Mouse (Mus musculus): ENCODE measurements around the gene Ccdc146.
"Not testable (repeated sequence)": the region's sequence is repeated elsewhere in the genome, so short reads cannot be mapped to it uniquely, and the experiment has no call there.

Ccdc146 gene

DNA sequence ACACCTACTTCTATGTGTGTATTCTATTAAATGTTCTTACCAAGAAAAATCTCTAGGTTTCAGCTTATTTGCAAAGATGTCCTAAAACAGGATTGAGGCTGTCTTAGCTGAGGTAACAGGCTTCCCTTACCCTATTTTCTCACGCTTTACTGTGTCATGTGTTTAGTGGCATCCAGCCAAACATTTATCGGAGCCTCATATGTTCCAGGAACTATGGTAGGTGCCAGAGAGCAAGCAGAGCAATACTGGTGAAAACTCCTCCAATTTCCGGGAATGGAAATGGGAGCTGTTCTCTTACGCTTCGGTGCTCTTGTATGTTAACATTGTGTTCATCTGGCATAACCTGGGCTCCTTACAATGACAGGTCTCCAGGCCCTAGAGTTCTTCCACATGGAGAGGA is 92.8 kb downstream of the Ccdc146 start:
- no peak for DNase-seq (ENCODE audit: low spot score in 2 of 2)

DNA sequence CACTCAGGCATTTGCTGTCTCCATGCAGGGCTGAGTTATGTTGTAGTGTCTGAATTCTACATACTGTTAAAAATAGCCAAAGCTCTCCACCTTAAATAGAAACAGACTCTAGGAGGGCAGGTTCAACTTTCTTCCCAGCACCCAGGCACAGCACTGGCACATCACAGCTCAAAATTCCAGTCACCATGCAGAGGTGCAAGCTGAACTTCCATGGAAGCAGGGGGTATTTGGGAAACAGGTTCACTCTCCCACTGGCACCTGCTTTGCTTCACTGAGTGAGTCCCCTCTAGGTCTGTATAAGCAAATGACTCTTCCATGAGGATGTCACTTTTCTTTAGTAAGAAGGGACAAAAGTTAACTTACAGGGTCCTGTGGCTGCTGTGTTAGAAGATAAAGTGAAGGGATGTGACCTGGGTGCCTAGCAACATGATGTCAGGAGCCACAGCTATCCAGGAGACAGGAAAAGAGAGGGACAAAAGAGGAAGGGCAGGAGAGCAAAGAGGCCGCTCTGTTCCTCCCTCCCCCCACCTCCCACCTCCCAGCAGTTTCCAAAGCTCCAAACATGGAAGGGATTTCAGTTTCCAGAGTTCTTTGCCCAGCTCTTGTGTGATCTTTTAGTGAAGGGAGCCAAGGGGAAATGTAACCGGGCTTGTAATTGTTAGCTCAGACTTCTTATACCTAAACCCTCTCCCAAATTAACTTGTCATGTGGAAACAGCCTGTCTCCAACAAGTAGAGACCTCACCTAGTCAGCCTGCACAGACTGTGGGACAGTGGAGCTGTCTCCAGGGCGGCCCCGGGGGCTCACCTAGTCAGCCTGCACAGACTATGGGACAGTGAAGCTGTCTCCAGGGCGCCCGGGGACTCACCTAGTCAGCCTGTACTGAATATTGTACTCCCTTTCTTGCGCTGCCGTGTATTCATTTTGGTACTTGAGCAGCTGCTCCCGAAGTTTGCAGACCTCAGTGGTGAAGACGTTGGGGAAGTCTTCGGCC is 94.5 kb downstream of the Ccdc146 start:
- DNase-seq (ENCODE audit: low spot score in 2 of 2): no peak

DNA sequence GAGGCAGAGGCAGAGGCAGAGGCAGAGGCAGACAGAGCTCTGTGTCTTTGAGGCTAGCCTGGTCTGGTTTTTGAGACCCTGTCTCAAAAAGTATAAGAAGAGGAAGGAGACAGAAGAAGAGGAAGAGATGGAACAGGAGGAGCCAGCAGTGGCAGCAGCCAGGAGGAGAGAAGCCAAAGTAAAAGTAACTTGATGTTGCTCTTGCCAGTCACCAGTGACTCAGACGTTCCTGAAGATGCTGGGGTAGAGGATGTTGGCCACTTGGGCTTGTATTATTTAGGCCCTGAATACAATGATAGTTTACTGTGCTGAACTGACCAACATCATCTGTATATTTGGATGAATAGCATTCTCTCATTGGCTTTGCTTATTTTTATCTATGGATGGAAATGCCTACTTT is 95.9 kb downstream of the Ccdc146 start:
- no peak for DNase-seq (ENCODE audit: low spot score in 2 of 2)

DNA sequence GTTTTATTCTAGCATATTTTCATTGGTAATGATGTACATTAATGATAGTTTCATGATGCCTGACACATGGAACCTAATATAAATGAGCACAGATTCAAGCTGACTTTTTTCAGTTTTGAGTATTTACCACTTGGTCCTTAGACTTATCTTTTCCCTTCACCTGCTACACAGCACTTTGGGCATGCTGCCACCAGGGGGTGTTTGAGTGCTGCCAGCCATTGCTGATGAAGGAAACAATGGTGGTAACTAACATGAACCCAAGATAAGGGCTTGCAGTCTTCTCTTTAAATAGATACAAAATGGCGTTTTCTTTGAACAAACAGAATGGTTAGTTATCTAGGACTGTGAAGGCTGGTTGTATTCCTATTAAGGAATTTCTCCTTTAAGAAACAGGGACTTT is 98.0 kb downstream of the Ccdc146 start:
- peak; percentile 47 to 81 for DNase-seq (ENCODE audit: low spot score in 2 of 2)

DNA sequence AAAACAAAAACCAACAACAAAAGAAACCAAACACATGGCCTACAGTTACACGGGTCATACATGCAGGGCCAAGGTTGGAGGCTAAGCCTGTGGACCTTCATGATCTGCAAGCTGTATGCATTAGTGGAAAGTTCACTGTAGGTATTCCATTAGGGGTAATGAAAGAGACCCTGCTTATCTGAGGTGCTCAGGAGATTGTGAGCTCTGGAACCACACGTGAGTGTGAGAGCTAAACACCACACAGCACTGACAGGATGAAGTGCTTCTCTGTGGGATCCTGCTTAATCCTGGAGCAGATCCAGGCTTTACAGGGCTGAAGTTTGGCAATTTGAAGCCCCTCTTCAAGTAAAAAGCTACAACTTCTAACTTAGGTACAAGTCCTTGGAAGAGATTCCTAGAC is 104.3 kb downstream of the Ccdc146 start:
- no peak for DNase-seq (ENCODE audit: low spot score in 2 of 2)

DNA sequence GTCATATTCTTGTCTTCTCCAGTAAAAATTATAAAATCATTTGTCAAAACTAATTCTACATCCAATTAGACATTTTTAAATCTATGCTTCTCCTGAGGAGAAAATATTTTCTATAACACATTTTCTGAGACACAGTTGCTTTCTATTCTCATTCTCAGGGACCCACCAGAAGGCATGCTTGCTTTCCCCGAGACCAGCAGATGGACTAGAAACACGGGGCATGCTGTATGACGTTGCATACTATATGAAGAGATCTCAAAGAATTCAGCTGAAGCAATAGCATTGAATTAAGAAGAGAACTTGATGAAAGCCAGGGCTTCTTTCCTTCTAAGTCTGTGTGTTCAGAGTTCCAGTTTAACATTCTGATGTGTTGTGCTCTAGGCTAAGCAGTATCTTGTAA is 109.8 kb downstream of the Ccdc146 start:
- no peak for DNase-seq (ENCODE audit: low spot score in 2 of 2)

DNA sequence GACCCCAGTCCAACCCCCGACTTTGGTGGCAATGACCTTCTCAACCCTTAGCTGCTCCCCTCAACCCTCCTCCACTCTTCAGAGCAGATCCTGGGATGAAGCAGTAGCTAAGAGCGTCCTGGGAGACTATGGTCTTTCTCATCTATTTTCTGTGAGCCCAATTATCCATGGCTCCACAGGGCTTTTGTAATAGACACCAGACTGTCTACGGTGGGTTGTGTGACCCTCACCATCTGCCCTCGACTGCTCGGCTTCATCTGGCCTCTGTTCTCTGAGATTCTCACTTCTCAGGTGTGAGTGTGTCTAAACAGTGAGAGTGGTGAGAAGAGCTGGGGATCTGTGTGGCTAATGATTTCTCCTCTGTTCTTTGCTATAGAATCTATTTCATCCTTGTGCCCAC is 117.3 kb downstream of the Ccdc146 start:
- no peak for DNase-seq (ENCODE audit: low spot score in 2 of 2)

DNA sequence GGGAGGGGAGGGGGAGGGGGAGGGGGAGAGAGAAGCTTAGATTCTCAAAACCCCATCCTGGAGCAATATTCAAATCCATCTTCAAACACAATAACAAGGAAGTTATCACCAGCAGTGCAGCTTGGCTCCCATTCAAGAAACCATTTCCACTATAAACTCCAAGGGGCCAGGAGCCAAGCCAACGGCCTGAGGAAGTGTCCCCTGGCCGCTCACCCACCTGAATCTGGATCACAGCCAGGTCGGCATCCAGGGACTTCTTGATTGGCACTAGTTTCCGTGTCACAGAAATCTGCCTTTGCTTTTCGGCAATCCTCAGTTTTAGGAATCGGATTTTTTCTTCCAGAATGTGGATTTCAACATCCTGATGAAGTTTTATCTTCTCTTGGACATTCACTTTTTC is 123.5 kb downstream of the Ccdc146 start:
- no peak for DNase-seq (ENCODE audit: low spot score in 2 of 2)

DNA sequence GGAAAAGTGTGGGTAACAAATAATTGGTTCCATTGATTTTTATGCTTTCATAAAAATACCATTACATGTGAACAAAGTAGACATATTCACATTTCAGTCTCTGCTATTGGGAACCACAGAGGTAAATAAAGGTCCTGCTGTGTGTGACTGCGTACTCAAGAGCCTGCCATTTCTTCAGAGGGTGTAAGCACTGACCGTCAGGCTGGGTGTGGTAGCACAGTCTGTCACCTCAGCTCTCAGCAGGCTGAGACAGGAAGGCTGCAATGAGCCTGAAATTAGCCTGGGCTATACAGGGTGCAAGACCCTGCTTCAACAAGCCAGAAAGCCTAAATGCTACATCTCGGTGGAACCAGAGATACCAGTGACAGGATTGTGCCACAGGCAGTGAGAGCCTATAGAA is 124.4 kb downstream of the Ccdc146 start:
- no peak for DNase-seq (ENCODE audit: low spot score in 2 of 2)

DNA sequence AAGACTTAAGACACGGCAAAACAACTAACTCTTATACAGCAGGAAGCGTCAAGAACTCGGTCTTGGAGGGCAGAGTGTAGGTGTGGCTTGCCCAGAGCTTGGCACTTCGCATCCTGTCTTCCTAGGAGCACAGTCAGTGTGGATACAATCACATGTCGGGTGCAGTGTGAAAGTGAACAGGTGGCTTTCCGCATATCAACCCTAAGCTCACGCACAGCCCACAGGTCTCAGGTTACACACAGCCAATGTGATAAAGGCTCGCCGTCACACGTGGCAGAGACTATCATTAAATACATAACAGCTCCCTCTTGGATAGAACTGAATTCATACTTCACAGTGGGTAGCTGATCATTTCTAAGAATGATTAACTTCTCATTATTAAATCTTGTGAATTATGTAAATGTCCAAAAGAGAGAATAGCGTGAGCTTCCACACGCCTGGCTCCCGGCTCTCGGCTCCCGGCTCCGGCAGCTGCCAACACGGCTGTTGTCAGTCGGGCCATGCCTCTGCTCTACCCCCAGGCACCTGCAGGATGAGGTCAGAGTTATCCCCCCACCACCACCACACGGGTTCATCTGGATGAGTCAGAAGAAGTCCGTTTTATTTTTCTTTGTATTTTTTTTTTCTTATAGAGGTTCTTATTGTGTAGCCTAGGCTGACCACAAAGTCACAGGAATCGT is 125.3 kb downstream of the Ccdc146 start:
- no peak for DNase-seq (ENCODE audit: low spot score in 2 of 2)

DNA sequence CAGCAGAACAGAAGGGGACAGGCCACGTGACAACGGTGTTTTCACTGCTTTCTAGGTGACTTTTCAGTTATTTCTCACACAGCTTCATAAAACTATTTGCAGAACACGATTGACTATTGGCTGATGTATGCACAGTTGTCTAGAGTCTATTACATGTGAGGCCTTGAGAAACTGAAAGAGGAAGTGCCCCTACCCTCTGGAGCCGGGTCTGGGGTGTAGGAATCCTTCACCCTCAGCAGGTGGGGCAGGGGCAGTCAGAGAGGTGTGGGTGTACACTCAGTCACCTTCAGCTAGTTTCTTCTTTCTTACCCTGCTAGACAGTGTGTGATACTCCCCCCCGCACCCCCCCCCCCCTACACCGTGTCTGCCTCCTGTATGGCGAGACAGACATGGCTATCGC is 128.8 kb downstream of the Ccdc146 start:
- no peak for DNase-seq (ENCODE audit: low spot score in 2 of 2)

DNA sequence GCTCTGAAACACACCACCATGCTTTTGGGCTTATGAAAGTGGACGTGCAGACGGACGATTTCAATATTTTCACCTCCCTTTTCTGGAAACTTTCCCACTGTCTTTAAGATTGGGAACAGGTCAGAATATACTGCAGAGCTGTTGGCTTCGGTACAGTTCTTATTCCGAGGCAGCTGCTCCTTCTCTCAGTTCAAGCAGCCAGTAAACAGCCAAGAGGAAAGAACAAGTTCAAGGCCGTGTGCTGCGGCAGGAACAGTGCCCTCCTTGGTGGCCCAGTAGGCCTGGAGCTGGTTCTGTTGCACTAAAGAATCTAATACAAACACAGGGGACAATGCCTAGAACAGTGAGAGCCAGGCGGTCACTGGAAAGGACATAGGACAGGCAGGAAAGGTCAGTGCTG is 133.9 kb downstream of the Ccdc146 start:
- DNase-seq (ENCODE audit: low spot score in 2 of 2): no peak

DNA sequence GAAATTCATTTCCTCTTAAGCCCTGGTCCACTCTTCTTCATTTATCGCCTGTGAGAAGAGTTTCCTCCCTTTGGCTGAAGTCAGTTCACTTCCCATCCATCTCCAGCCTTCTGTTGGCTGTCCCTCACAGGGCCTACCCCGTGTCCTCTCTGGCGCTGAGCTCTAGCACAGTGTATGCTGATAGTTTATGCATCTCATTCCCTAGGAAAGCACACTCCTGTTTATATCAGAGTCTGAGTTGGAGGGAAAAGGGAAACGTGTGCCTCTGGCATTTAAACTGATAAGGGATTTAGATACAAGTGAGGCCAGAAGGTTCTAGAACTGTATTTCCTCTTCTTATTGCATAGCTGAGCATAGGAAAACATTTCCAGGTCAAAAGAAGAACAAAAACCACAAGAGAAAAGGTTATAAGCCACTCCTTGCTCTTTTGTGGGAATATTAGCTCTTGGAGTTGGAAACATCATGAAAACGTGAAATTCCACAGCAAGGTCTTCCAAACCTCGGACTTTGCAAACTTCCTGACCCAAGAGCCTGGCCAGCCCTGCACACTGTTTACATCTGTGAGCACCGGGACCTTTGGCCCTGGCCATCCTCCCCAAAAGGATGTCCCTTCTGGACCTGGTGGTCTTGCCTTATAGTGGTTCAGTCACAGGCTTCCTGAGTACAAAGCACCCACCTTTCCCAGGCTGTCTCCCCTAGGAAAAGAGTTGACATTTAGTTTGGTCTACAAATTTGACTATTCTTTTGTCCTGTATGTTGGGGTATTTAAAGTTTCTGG is 135.6 kb downstream of the Ccdc146 start:
- no peak for DNase-seq (ENCODE audit: low spot score in 2 of 2)

DNA sequence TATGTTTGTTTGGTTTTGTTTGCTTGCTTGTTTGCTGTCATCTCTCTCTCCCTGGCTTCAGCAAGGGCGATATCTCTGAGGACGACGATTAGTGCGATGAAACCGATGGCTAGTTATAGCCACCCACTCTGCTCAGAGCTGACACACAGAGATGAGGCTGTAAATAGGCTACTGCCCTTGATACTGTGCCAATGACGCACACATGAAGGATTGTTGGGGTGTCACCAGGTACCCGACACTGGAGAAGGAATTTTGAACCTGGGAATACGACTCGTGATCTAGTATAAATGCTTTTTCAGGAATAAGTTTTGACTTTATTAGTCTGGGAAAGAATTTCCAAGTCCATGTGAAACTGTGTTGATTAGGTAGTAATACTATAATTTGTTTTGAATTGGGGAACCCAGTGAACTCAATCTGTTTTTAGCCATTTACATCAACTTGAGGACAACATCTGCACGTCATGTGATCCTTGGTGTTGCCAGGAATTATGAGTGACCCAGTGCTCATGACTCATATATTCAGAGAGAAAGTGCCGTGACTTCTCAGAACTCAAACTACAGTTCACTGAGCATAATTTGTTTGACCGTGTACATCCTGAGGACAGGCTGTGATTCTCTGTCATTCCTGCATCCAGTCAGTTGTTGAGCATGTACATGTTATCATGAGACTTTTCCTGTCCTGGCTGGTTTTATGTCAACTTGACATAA is 141.0 kb downstream of the Ccdc146 start:
- DNase-seq (ENCODE audit: low spot score in 2 of 2): no peak

DNA sequence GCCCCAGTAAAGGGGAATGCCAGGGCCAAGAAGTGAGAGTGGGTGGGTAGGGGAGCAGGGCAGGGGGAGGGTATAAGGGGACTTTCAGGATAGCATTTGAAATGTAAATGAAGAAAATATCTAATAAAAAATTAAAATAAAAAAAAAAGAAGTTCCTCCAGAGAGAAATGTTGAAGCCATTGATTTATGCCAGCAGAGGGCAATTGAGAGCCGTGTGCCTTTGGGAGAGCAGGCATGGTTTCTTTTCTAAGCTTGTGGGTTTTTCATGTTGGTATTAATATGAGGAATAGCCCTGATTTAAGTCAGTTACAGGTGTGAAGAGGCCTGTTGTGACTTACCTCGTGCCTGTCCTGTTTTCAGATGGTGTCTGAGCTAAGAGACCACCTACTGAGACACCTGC is 146.8 kb downstream of the Ccdc146 start:
- DNase-seq (ENCODE audit: low spot score in 2 of 2): not testable (repeated sequence)

DNA sequence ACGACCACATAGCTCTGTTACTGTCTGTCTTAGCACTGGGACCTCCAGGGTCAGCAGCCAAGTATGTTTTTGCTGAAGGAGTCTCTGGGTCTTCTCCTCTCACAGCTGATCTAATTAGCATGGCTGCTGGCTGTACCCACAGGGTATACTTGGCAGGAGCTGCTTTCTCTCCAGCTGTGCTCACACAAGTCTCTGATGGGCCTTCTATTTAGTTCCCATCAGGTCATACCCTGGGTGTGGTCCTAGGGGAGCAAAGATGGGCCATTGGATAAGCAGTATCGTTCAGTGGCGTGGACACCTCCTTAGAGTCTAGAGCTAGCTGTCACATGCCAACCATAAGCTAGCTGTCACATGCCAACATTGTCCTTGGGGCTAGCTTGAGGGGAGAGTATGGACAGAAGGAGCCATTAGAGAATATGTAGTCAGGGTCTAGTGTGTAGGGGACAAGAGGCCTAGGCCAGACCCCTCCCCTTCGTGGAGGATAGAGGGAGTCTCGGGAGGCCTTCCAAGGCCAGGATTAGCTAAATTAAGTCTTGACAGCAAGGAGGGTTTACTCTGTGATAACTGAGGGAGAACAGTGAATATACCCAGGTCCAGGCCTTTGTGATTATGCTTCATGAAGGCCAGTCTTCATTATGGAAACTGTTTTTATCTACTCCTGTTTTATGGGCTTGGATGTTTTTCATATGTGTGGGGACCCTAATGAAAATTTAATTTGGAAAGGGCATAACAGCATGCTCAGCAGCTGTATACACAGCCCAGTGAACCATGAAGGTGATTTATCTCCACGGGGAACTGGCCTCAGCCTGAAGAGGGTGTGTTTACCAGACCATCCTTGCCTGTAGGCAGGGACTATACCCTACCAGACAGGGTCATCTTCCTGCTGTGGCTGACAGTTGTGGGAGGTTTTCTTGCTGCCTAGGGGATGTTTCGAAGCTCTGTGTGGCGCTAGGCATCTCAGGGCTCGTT is 152.8 kb downstream of the Ccdc146 start:
- DNase-seq (ENCODE audit: low spot score in 2 of 2): no peak

DNA sequence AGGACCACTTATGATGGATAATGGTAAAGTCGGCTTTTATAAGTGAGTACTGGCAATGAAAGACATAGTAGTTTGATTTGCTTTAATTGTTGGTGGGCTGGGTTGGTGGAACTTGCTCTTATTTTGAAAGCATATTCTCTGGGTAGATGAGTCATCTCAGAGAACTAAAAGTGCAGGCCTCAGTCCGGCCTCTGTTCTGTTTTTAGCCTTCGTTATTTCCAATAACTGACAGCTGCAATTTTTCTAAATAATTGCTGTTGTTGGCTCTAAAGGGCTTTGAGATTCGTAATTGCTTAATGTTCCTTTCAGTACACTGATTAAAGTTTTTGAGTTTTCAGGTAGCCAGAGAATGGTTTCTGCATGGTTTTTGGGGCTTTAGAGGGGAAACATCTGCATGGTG is 153.7 kb downstream of the Ccdc146 start:
- no peak for DNase-seq (ENCODE audit: low spot score in 2 of 2)

DNA sequence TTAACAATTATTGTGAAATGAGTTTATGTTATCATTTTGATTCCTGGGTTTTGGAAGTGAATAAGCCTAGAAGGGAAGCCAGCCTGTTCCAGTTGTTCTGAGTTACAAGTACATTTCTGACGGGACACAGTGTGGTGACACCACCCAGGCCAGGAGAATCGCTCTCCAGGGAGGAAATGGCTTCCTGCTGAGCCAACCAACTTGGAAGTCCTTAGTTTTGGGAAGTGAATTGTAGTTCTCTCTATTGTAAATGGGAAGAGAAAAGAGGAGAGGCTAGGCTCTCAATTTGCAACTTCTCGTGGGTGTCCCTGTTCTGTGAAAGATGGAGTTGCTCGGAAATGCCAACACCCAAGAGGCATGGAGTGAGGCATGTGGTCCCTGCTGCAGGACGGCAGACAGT is 155.0 kb downstream of the Ccdc146 start:
- DNase-seq (ENCODE audit: low spot score in 2 of 2): no peak

DNA sequence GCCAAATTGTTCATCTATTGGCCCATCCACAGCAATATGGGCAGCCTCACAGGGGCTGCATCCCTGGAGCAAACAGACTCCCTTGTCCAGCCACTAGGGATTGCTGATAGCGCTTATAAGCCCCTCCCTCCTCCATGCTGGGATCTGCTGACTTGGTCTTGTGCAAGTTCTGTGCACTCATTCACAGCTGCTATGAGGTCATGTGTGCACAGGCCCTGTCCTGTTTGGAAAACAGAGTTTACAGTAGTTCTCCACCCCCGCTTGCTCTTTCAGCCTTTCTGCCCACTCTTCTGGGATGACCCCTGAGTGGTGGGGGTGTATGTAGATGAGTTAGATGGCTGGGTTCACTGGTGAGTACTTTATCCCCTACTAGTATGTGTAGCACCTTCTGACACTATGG is 157.4 kb downstream of the Ccdc146 start:
- DNase-seq (ENCODE audit: low spot score in 2 of 2): no peak

DNA sequence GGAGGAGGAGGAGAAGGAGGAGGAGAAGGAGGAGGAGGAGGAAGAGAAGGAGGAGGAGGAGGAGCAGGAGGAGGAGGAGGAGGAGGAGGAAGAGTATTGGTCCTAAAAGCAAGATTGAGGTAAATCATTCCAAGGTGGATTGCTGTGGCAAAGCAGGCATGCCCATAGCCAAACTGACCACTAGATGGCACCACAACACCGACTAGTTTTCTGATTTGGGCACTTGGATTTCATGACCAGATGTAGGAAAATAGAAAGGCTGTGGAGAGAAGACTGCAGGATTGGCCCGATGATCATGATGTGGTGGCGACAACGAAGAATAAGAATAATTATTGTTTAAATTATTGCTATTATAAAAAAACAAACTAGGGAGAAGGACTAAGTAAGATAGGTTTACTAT is 159.4 kb downstream of the Ccdc146 start:
- peak; percentile 46 to 81 for DNase-seq (ENCODE audit: low spot score in 2 of 2)
